Mouse (Mus musculus): ENCODE measurements around the gene Srpk2. TPM values are rescaled to one million over a fixed set of nuclear protein-coding genes. Genes with fewer than 3 reads are reported as not detected.

Srpk2 gene
- polyA plus RNA-seq, 1 experiment from 2014 or later: 59.3 TPM

- no peaks in the 10 kb centered on the region for H3K9me3 ChIP-seq (ENCODE audit: control insufficient read depth, low read length)
- H3K4me1 ChIP-seq (ENCODE audit: control insufficient read depth, insufficient read depth, low read length): 0 out of 2 replicates have a peak, but pooled peaks cover 3% of the 10 kb centered on the region
- H3K4me2 ChIP-seq (ENCODE audit: low read depth): peak overlapping the region; percentile 83
- DNase-seq (ENCODE audit: low spot score) (peak; percentile 75), ATAC-seq (ENCODE audit: insufficient read depth, low FRiP score, low TSS enrichment) (peak; percentile 74)
- no peaks in the 10 kb centered on the region for H3K27me3 ChIP-seq (ENCODE audit: control insufficient read depth, insufficient read depth, low read length)
- H3K27ac ChIP-seq (ENCODE audit: low read depth, low read length): peak overlapping the region; percentile 77
- WGBS: 8% methylated on average over 40 of the region's 41 CpGs
- no peaks in the 10 kb centered on the region for H3K36me3 ChIP-seq (ENCODE audit: control insufficient read depth, insufficient read depth, low read length)
- peak overlapping the region; percentile 85 for H3K9ac ChIP-seq (ENCODE audit: low read length)
- peak overlapping the region; percentile 95 for H3K4me3 ChIP-seq (ENCODE audit: low read depth, low read length)
Measured at GRCm38 (mm10) chr5:23676156-23677071, 8.0 kb downstream of the Srpk2 start.

- peak overlapping the region; percentile 77 for H3K27ac ChIP-seq (ENCODE audit: low read depth, low read length)
- H3K4me1 ChIP-seq (ENCODE audit: control insufficient read depth, insufficient read depth, low read length): 0 out of 2 replicates have a peak, but pooled peaks cover 3% of the 10 kb centered on the region
- ATAC-seq (ENCODE audit: insufficient read depth, low FRiP score, low TSS enrichment): peak; percentile 85
- H3K4me3 ChIP-seq (ENCODE audit: low read depth, low read length): peak overlapping the region; percentile 95
- no peaks in the 10 kb centered on the region for H3K9me3 ChIP-seq (ENCODE audit: control insufficient read depth, low read length)
- peak overlapping the region; percentile 85 for H3K9ac ChIP-seq (ENCODE audit: low read length)
- DNase-seq (ENCODE audit: low spot score): peak; percentile 85
- no peaks in the 10 kb centered on the region for H3K27me3 ChIP-seq (ENCODE audit: control insufficient read depth, insufficient read depth, low read length)
- peak overlapping the region; percentile 83 for H3K4me2 ChIP-seq (ENCODE audit: low read depth)
- no peaks in the 10 kb centered on the region for H3K36me3 ChIP-seq (ENCODE audit: control insufficient read depth, insufficient read depth, low read length)
- WGBS: under 1% methylated on average over 59 of the region's 95 CpGs
Measured at GRCm38 (mm10) chr5:23675499-23676155, 8.8 kb downstream of the Srpk2 start.

- Histone ChIP-seq H3K9me3 (ENCODE audit: control insufficient read depth, low read length) (no peaks in the 10 kb centered on the region), H3K27me3 (ENCODE audit: control insufficient read depth, insufficient read depth, low read length) (no peaks in the 10 kb centered on the region), H3K4me1 (ENCODE audit: control insufficient read depth, insufficient read depth, low read length) (0 out of 2 replicates have a peak, but pooled peaks cover 3% of the 10 kb centered on the region), H3K9ac (ENCODE audit: low read length) (peak overlapping the region; percentile 85), H3K4me2 (ENCODE audit: low read depth) (peak overlapping the region; percentile 83), H3K4me3 (ENCODE audit: low read depth, low read length) (peak overlapping the region; percentile 95), H3K36me3 (ENCODE audit: control insufficient read depth, insufficient read depth, low read length) (no peaks in the 10 kb centered on the region), H3K27ac (ENCODE audit: low read depth, low read length) (peak overlapping the region; percentile 77)
- ATAC-seq (ENCODE audit: insufficient read depth, low FRiP score, low TSS enrichment) (peak; percentile 61), DNase-seq (ENCODE audit: low spot score) (peak; percentile 73)
- WGBS: under 1% methylated on average over 61 of the region's 61 CpGs
Measured at GRCm38 (mm10) chr5:23674829-23675498, 9.5 kb downstream of the Srpk2 start.

GRCm38 (mm10) chr5:23672136-23672535, 12.3 kb downstream of the Srpk2 start:
- no peak overlapping the region for H3K4me2 ChIP-seq (ENCODE audit: low read depth)
- WGBS: 68% methylated on average over 7 of the region's 7 CpGs
- ATAC-seq (ENCODE audit: insufficient read depth, low FRiP score, low TSS enrichment): no peak

GRCm38 (mm10) chr5:23670880-23671279, 13.5 kb downstream of the Srpk2 start:
- no peak for ATAC-seq (ENCODE audit: insufficient read depth, low FRiP score, low TSS enrichment)
- WGBS: 86% methylated on average over 4 of the region's 4 CpGs
- H3K4me3 ChIP-seq (ENCODE audit: low read depth, low read length): no peak overlapping the region

More at GRCm38 (mm10) chr5:23672136-23672535, 12.3 kb downstream of the Srpk2 start:
- Histone ChIP-seq H3K4me1 (ENCODE audit: control insufficient read depth, insufficient read depth, low read length) (0 out of 2 replicates have a peak, but pooled peaks cover 3% of the 10 kb centered on the region), H3K36me3 (ENCODE audit: control insufficient read depth, insufficient read depth, low read length) (no peaks in the 10 kb centered on the region), H3K4me3 (ENCODE audit: low read depth, low read length) (no peak overlapping the region), H3K27me3 (ENCODE audit: control insufficient read depth, insufficient read depth, low read length) (no peaks in the 10 kb centered on the region), H3K27ac (ENCODE audit: low read depth, low read length) (no peak overlapping the region), H3K9ac (ENCODE audit: low read length) (no peak overlapping the region), H3K9me3 (ENCODE audit: control insufficient read depth, low read length) (no peaks in the 10 kb centered on the region)
- no peak for DNase-seq (ENCODE audit: low spot score)

GRCm38 (mm10) chr5:23665906-23666305, 18.5 kb downstream of the Srpk2 start:
- Histone ChIP-seq H3K36me3 (ENCODE audit: control insufficient read depth, insufficient read depth, low read length) (no peaks in the 10 kb centered on the region), H3K27ac (ENCODE audit: low read depth, low read length) (no peak overlapping the region), H3K4me2 (ENCODE audit: low read depth) (no peak overlapping the region), H3K4me1 (ENCODE audit: control insufficient read depth, insufficient read depth, low read length) (no peaks in the 10 kb centered on the region), H3K27me3 (ENCODE audit: control insufficient read depth, insufficient read depth, low read length) (no peaks in the 10 kb centered on the region), H3K9me3 (ENCODE audit: control insufficient read depth, low read length) (no peaks in the 10 kb centered on the region), H3K4me3 (ENCODE audit: low read depth, low read length) (no peak overlapping the region), H3K9ac (ENCODE audit: low read length) (no peak overlapping the region)
- ATAC-seq (ENCODE audit: insufficient read depth, low FRiP score, low TSS enrichment) (no peak), DNase-seq (ENCODE audit: low spot score) (no peak)

More at GRCm38 (mm10) chr5:23670880-23671279, 13.5 kb downstream of the Srpk2 start:
- DNase-seq (ENCODE audit: low spot score): no peak
- H3K4me2 ChIP-seq (ENCODE audit: low read depth): no peak overlapping the region
- no peak overlapping the region for H3K9ac ChIP-seq (ENCODE audit: low read length)
- no peak overlapping the region for H3K27ac ChIP-seq (ENCODE audit: low read depth, low read length)
- H3K9me3 ChIP-seq (ENCODE audit: control insufficient read depth, low read length): no peaks in the 10 kb centered on the region
- no peaks in the 10 kb centered on the region for H3K27me3 ChIP-seq (ENCODE audit: control insufficient read depth, insufficient read depth, low read length)
- no peaks in the 10 kb centered on the region for H3K36me3 ChIP-seq (ENCODE audit: control insufficient read depth, insufficient read depth, low read length)
- 0 out of 2 replicates have a peak, but pooled peaks cover 3% of the 10 kb centered on the region for H3K4me1 ChIP-seq (ENCODE audit: control insufficient read depth, insufficient read depth, low read length)

- ATAC-seq (ENCODE audit: insufficient read depth, low FRiP score, low TSS enrichment) (no peak), DNase-seq (ENCODE audit: low spot score) (no peak)
- H3K4me1 ChIP-seq (ENCODE audit: control insufficient read depth, insufficient read depth, low read length): no peaks in the 10 kb centered on the region
- H3K4me2 ChIP-seq (ENCODE audit: low read depth): no peak overlapping the region
- no peak overlapping the region for H3K27ac ChIP-seq (ENCODE audit: low read depth, low read length)
- no peaks in the 10 kb centered on the region for H3K27me3 ChIP-seq (ENCODE audit: control insufficient read depth, insufficient read depth, low read length)
- no peaks in the 10 kb centered on the region for H3K36me3 ChIP-seq (ENCODE audit: control insufficient read depth, insufficient read depth, low read length)
- 93% methylated on average over 2 of the region's 2 CpGs for WGBS
- no peaks in the 10 kb centered on the region for H3K9me3 ChIP-seq (ENCODE audit: control insufficient read depth, low read length)
- H3K9ac ChIP-seq (ENCODE audit: low read length): no peak overlapping the region
- H3K4me3 ChIP-seq (ENCODE audit: low read depth, low read length): no peak overlapping the region
Measured at GRCm38 (mm10) chr5:23661191-23661590, 23.2 kb downstream of the Srpk2 start.

GRCm38 (mm10) chr5:23658017-23658416, 26.4 kb downstream of the Srpk2 start:
- no peak overlapping the region for H3K27ac ChIP-seq (ENCODE audit: low read depth, low read length)
- ATAC-seq (ENCODE audit: insufficient read depth, low FRiP score, low TSS enrichment) (no peak), DNase-seq (ENCODE audit: low spot score) (no peak)
- H3K36me3 ChIP-seq (ENCODE audit: control insufficient read depth, insufficient read depth, low read length): no peaks in the 10 kb centered on the region
- no peak overlapping the region for H3K9ac ChIP-seq (ENCODE audit: low read length)
- H3K4me1 ChIP-seq (ENCODE audit: control insufficient read depth, insufficient read depth, low read length): no peaks in the 10 kb centered on the region
- H3K27me3 ChIP-seq (ENCODE audit: control insufficient read depth, insufficient read depth, low read length): no peaks in the 10 kb centered on the region
- no peaks in the 10 kb centered on the region for H3K9me3 ChIP-seq (ENCODE audit: control insufficient read depth, low read length)
- H3K4me3 ChIP-seq (ENCODE audit: low read depth, low read length): no peak overlapping the region
- no peak overlapping the region for H3K4me2 ChIP-seq (ENCODE audit: low read depth)
- 78% methylated on average over 5 of the region's 5 CpGs for WGBS

Measured in neural tube, embryonic 11.5 days (tissue).